Mouse (Mus musculus) cerebellum, adult (tissue): ENCODE data around the gene Chrm3.

Experiments
- ATAC-seq: cut with Nextera tagmentation; 2 replicates; pipeline ENCODE4 v1.9.2; 2017; ENCODE audit warnings: mild to moderate bottlenecking, moderate library complexity, mixed read lengths; ENCODE audit not compliant: insufficient number of reproducible peaks, low FRiP score, low TSS enrichment

Chrm3 gene

DNA sequence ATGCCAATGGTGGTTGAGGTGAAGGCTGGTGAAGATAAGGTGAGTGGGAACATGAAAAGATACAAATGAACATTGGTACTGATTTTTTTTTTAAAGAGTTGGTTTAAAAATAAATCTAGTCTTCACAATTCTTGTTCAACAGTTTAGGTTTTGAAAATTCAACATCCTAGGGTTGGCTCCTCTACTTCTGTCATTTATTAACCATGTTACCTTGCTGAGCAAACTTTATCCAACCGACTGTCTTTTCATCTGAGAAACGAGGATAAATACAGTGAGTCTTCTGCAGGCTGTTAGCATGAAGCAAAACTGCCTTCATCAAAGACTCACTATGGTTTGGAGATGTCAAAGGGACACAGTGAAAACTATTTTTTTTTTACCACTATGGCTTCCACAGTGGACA lies 123.0 kb downstream of the Chrm3 start:
- no peak for ATAC-seq

GRCm38 (mm10) chr13:10236279-10236678 lies 124.4 kb downstream of the Chrm3 start:
- ATAC-seq, result 0 out of 2 replicates have a peak, but pooled peaks have one; percentile 46

- ATAC-seq, result peak; percentile 42; the same call in 1 of the 2 replicates
These were observed 125.1 kb downstream of the Chrm3 start for GRCm38 (mm10) chr13:10235391-10236169.

GRCm38 (mm10) chr13:10220403-10220802 lies 140.2 kb downstream of the Chrm3 start:
- ATAC-seq, result no peak

DNA sequence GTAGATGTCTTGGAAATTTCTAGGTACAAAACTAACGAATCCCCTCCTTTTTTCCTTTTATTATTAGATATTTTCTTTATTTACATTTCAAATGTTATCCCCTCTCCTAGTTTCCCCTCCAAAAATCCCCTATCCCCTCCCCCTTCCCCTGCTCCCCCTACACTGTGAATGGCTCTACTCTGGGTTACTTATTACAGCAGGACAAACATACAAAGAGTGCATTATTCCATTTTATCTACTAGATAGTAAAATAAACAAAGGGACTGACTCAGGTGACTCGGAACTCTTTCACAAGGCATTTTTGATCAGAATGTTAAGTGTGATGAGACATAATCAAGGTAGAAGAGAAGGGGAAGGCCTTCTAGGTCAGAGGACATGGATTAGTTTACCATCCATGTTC lies 148.5 kb downstream of the Chrm3 start:
- no peak for ATAC-seq

DNA sequence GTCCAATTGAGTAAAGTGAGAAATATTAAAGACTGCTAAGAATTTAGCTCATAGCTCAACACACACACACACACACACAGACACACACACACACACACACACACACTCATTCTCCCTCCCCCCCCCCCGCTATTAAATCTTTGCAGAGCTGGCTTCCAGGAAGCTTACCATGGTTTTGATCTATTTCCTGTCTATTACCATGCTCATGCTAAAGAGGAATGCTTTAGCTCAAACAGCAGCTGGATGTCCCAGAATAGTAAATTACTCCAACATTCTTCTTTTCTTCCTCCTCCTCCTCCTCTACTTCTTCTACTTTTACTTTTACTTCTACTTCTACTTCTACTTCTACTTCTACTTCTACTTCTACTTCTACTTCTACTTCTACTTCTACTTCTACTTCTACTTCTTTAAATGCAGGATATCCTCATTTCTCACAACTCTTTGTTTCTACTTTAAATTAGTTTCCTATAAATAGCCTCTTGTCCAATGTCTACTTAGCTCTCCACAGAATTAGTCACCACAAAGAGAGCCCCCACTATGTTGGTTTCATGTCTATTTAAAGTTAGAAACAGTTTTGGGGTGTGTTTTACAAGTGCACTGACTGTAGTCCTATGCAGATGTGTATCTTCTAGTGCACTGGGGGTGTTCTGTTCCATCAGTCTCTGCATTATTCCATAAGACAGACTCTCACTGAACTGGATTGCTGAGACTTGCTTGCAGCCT lies 150.0 kb downstream of the Chrm3 start:
- ATAC-seq, result no peak

DNA sequence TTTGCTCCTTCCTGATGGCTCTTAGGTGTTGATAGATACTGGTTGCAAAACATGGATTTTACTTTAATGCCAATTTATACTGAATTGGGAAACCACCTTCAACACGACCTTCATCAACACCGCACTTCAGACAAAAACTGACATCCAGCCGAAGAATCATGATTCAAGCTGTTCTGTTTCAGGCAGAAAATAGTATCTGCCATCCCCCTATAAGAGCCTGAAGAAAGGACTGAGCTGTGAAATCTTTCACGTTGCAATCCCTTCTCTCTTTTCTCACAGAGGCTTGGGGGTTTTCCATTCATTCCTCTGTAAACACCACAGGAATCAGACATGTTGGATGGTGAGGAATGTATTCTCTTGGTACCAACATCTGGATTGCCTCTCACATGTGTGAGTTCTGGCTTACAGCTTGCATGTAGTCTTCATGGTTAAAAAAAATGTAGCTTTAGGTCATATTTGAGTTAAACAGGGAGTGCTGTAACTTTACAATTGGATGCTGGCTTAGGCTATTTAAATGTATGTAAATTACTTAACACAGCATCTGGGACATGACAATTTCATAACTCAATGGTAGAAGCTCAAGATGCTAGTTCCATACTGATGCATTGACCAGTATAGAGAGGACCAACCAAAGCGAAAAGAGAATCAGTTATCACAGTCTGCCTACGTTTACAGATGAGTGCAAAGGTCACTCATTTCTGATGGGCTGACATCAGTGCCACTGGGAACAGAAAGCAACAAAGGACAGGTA lies 161.3 kb downstream of the Chrm3 start:
- ATAC-seq, result no peak

GRCm38 (mm10) chr13:10189829-10190228 lies 170.8 kb downstream of the Chrm3 start:
- no peak for ATAC-seq

- ATAC-seq, result no peak
These were observed 172.7 kb downstream of the Chrm3 start for GRCm38 (mm10) chr13:10187926-10188325.

DNA sequence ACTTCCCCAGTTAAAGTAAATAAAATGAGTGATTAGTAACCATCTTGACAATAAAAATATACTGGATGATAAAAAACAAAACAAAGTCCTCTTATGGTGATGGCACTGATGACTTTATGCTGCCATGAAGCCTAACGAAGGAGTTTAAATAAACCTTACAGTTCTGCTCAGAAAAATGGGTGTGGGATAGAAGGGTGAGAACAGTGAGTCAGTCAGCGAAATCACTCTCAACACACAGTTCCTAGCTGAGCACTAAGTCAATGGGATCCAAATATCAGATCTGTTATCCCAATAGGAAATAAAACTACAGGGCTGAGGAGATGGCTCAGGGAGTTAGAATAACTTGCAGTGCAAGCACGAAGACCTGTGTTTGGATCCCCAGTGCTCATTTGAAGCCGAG lies 176.8 kb downstream of the Chrm3 start:
- ATAC-seq, result no peak

DNA sequence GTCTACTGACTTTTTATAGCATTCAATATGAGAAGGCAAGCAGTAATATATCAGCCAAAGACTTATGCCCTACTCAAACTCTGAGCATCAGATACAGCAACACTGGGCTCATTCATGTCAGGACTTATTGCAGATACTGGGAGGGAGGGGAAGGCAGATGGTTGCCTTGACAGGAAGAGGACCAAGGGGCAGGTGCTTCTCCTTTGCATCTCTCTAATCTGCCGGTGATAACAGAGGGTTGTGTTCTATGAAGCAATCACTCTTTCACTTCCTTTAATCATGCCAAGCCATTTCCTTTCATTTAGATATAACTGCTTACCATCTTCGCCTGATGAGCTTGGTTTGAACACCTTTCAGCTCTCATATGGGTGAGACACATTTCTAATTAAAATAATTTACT lies 177.9 kb downstream of the Chrm3 start:
- ATAC-seq, result no peak

DNA sequence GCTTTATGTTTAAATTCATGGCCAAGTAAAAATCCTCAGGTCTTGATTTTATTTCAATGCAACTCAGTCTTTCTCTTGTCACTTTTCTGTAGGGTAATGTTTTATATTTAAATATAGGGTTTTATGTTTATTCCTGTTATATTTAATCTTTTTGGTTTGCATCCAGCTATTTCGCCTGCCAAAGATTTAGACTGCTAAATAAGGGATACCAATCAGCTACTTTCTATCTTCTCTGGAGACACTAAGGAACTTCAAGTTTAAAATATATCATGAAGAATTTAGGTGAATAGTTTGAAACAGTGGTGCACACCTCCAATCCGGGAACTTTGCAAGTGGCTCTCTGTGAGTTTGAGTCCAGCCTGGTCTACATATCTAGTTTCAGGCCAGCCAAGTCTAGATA lies 190.1 kb downstream of the Chrm3 start:
- no peak for ATAC-seq

- ATAC-seq, result no peak
These were observed 197.3 kb downstream of the Chrm3 start for GRCm38 (mm10) chr13:10163354-10163753.

DNA sequence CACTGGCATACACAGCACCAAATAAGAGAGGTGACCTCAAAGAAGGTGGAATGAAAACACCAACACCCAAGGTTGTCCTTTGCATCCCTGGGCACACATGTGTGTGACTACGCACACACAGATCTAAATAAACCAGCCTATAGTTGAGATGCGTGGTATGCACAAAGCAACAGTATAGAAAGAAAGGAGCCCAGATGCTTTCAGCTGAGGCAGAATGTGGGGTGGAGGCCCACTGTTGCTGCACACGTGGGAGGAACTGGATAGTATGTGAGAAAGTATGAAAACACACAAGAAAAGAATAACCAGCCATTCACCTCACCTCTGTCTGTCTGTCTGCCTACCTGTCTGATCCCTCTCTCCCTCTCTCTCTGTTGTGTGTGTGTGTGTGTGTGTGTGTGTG lies 203.2 kb downstream of the Chrm3 start:
- no peak for ATAC-seq

- ATAC-seq, result no peak
These were observed 220.1 kb downstream of the Chrm3 start for GRCm38 (mm10) chr13:10140573-10140972.

DNA sequence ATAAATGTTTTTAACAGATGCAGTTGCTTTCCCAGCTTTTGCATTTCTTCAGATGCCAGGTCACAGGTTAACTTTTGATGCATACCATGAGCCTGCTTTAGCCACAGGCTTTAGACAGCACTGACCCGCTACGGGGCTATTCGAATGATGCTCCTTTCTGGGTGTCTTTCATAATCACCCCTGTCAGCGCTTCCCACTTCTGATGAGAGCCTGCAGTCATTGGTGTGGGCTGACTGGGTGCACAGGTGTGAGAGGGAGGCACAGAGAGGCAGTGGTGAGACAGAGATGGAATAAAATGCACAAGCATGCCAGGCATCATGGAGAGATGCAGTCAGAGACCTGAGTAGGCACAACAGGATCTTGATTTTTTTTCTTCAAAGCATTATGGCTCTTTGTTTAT lies 221.8 kb downstream of the Chrm3 start:
- ATAC-seq, result no peak

- no peak for ATAC-seq
These were observed 229.6 kb downstream of the Chrm3 start for GRCm38 (mm10) chr13:10131064-10131463.

DNA sequence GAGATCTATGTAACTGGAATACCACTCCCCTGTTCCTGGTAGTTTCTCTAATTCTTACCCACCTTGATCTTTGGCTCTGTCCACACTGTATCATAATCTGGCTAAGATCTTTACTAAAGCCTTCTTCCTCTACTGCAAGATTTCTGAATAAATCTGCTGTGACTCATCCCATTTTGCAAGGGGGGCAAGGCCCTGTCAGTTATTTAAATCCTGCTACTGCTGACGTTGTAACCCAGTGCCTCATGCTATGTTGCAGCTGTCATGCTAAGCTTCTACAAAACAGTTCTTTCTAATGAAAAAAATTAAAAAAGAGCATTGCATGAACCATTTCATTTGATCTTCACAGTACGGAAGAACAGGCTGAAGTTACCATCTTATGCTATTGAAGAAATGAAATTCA lies 248.4 kb downstream of the Chrm3 start:
- no peak for ATAC-seq

DNA sequence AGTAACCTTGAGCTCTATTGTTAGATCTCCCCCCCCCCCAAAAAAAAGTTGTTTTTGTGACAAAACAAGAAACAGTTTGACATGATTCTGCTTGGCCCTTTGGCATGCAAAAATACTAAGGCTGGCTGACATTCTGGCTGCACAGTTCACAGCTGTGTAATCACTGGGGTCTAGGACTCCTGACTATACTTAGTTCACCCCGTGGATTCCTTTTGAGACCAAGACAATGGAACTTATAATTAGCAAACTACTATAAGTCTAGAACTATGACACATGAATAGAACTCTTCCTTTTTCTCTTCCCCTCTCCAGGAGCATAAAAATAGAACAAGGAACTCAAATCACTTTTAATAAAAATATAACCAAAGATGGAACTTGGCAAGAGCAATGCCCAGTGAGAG lies 251.1 kb downstream of the Chrm3 start:
- ATAC-seq, result no peak

DNA sequence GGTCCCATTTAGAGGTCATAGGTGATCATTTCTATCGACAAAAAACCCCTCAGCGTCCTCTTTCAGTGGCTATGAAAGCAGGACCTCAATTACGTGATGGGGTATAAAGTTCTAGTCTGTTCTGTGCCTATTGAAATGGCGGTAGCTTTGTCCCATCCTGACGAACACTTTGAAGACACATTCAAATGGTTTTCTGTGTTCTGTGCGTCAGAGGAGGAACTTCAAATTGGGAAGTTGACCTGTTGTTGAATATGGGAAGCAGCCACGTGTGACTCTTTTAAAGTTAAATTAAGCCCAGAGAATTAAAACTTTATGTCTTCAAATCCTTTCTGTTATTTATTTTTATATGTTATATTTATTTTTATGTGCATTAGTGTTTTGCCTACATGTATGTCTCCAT lies 253.3 kb downstream of the Chrm3 start:
- ATAC-seq, result no peak

GRCm38 (mm10) chr13:10090778-10091177 lies 269.9 kb downstream of the Chrm3 start:
- no peak for ATAC-seq
